Mouse (Mus musculus) kidney, postnatal 0 days (tissue): ENCODE data around the gene Dcp1a. TPM values are rescaled to one million over a fixed set of nuclear protein-coding genes. Genes with fewer than 3 reads are reported as not detected.
A peak's percentile ranks its signal among the peaks of the same experiment; 100 is the strongest.

Source experiments
- ATAC-seq: fragments of 200-750 bp; cut with Nextera tagmentation; replicated peaks from 2 replicates; pipeline ENCODE4 v1.8.0; 2017; ENCODE audit warnings: low read depth, moderate number of reproducible peaks, moderate TSS enrichment, moderate library complexity; ENCODE audit not compliant: low FRiP score
- DNase-seq: peaks from one replicate; pipeline ENCODE4 v3.0.0-alpha.2; 2016; ENCODE audit warnings: low spot score
- H3K27ac ChIP-seq: fragments of 300-500 bp; sonication (generic); 2 replicates; pipeline ENCODE4 v1.5.1; 2014; ENCODE audit warnings: mild to moderate bottlenecking
- H3K27me3 ChIP-seq: fragments of 300-500 bp; sonication (generic); 2 replicates; pipeline ENCODE4 v1.6.1; 2014; ENCODE audit warnings: low read length, mixed read lengths; ENCODE audit not compliant: insufficient read depth
- H3K36me3 ChIP-seq: fragments of 300-500 bp; sonication (generic); 2 replicates; pipeline ENCODE4 v1.6.1; 2014; ENCODE audit warnings: low read length, mixed read lengths; ENCODE audit not compliant: insufficient read depth
- H3K4me1 ChIP-seq: fragments of 300-500 bp; sonication (generic); replicated peaks from 2 replicates; pipeline ENCODE4 v1.6.1; 2014; ENCODE audit warnings: antibody characterized with exemption, low read length, mixed read lengths; ENCODE audit not compliant: insufficient read depth
- H3K4me2 ChIP-seq: fragments of 300-500 bp; sonication (generic); 2 replicates; pipeline ENCODE4 v1.6.1; 2014; ENCODE audit warnings: mild to moderate bottlenecking, low read length, moderate library complexity, mixed read lengths
- H3K4me3 ChIP-seq: fragments of 300-500 bp; sonication (generic); replicated peaks from 2 replicates; pipeline ENCODE4 v1.5.1; 2014; ENCODE audit warnings: low read depth, low read length
- H3K9ac ChIP-seq: fragments of 300-500 bp; sonication (generic); 2 replicates; pipeline ENCODE4 v1.6.1; 2014; ENCODE audit warnings: low read depth, low read length
- H3K9me3 ChIP-seq: fragments of 300-500 bp; sonication (generic); replicated peaks from 2 replicates; pipeline ENCODE4 v1.6.1; 2016; ENCODE audit warnings: low read length, inconsistent platforms, mixed read lengths
- CTCF ChIP-seq: IDR thresholded peaks from 2 replicates; pipeline ENCODE4 v1.5.1; 2016; ENCODE audit warnings: antibody characterized with exemption, low read depth, mild to moderate bottlenecking, moderate library complexity
- WGBS: fragments of 180-500 bp; shearing (Covaris S2); extraction: QIAGEN DNeasy Blood & Tissue Kit; methylation state at CpG from one replicate; pipeline ENCODE4 v1.1.7; 2014; 5-methylcytosine and 5-hydroxymethylcytosine counted together
- polyA plus RNA-seq: library from polyadenylated mRNA; unstranded; fragments of >200 nt; fragmentation: Nextera tagmentation; extraction: Ambion mirVana; gene quantifications from 2 replicates; pipeline ENCODE4 v1.2.1, GENCODE M21; 2015

The Dcp1a gene
- polyA plus RNA-seq, 1 experiment from 2014 or later, result 11.4 TPM

GRCm38 (mm10) chr14:30473605-30474004 is 5.7 kb upstream of the Dcp1a start:
- Histone ChIP-seq H3K9me3 (no peaks in the 10 kb centered on the region), H3K4me1 (no peaks in the 10 kb centered on the region), H3K27ac (no peak overlapping the region), H3K36me3 (no peaks in the 10 kb centered on the region), H3K4me3 (no peak overlapping the region), H3K4me2 (no peak overlapping the region), H3K27me3 (no peaks in the 10 kb centered on the region), H3K9ac (no peak overlapping the region)
- DNase-seq, result no peak
- ATAC-seq, result no peak
- no peak for TF ChIP-seq CTCF
- 62% methylated on average over 5 of the region's 5 CpGs for WGBS

- Histone ChIP-seq H3K27me3 (no peaks in the 10 kb centered on the region), H3K4me1 (no peaks in the 10 kb centered on the region), H3K9me3 (no peaks in the 10 kb centered on the region), H3K9ac (no peak overlapping the region), H3K27ac (no peak overlapping the region), H3K4me2 (no peak overlapping the region), H3K4me3 (no peak overlapping the region), H3K36me3 (no peaks in the 10 kb centered on the region)
- DNase-seq, result peak; percentile 28
- WGBS, result 51% methylated on average over 6 of the region's 6 CpGs
- no peak for ATAC-seq
- no peak for TF ChIP-seq CTCF
Observed at GRCm38 (mm10) chr14:30474416-30474815, 4.9 kb upstream of the Dcp1a start.

GRCm38 (mm10) chr14:30491342-30491741 is 12.0 kb downstream of the Dcp1a start, which contains the start of gene Cacna1d:
Cacna1d (minus strand) TSS chr14:30491455.
- H3K36me3 ChIP-seq, result peaks cover 29% of the 10 kb centered on the region
- no peak within 1 kb of the TSS for H3K9ac ChIP-seq
- H3K9me3 ChIP-seq, result no peaks in the 10 kb centered on the region
- H3K27me3 ChIP-seq, result no peaks in the 10 kb centered on the region
- ATAC-seq (no peak), DNase-seq (no peak)
- H3K27ac ChIP-seq, result no peak within 1 kb of the TSS
- no peaks in the 10 kb centered on the region for H3K4me1 ChIP-seq
- no peak for TF ChIP-seq CTCF
- no peak within 1 kb of the TSS for H3K4me2 ChIP-seq
- 90% methylated on average over 9 of the region's 9 CpGs for WGBS
- H3K4me3 ChIP-seq, result no peak within 1 kb of the TSS

GRCm38 (mm10) chr14:30493276-30493675 is 13.9 kb downstream of the Dcp1a start:
- no peak for DNase-seq
- H3K9ac ChIP-seq, result no peak overlapping the region
- no peaks in the 10 kb centered on the region for H3K9me3 ChIP-seq
- no peak for ATAC-seq
- no peak for TF ChIP-seq CTCF
- H3K27ac ChIP-seq, result no peak overlapping the region
- 68% methylated on average over 1 of the region's 1 CpGs for WGBS
- H3K4me1 ChIP-seq, result no peaks in the 10 kb centered on the region
- peaks cover 17% of the 10 kb centered on the region for H3K36me3 ChIP-seq
- no peak overlapping the region for H3K4me3 ChIP-seq
- no peak overlapping the region for H3K4me2 ChIP-seq
- no peaks in the 10 kb centered on the region for H3K27me3 ChIP-seq

GRCm38 (mm10) chr14:30494998-30495397 is 15.7 kb downstream of the Dcp1a start:
- no peak for ATAC-seq
- Histone ChIP-seq H3K4me1 (no peaks in the 10 kb centered on the region), H3K4me2 (no peak overlapping the region), H3K36me3 (peaks cover 12% of the 10 kb centered on the region), H3K27ac (no peak overlapping the region), H3K27me3 (no peaks in the 10 kb centered on the region), H3K9ac (no peak overlapping the region), H3K4me3 (no peak overlapping the region), H3K9me3 (no peaks in the 10 kb centered on the region)
- no peak for DNase-seq
- no peak for TF ChIP-seq CTCF
- WGBS, result 87% methylated on average over 6 of the region's 6 CpGs

- H3K4me3 ChIP-seq, result no peak overlapping the region
- DNase-seq (no peak), ATAC-seq (no peak)
- 0 out of 2 replicates have a peak, but pooled peaks cover 8% of the 10 kb centered on the region for H3K36me3 ChIP-seq
- no peak overlapping the region for H3K9ac ChIP-seq
- 82% methylated on average over 2 of the region's 2 CpGs for WGBS
- no peak for TF ChIP-seq CTCF
- no peak overlapping the region for H3K4me2 ChIP-seq
- no peaks in the 10 kb centered on the region for H3K27me3 ChIP-seq
- no peaks in the 10 kb centered on the region for H3K9me3 ChIP-seq
- H3K27ac ChIP-seq, result no peak overlapping the region
- H3K4me1 ChIP-seq, result no peaks in the 10 kb centered on the region
Observed at GRCm38 (mm10) chr14:30498202-30498601, 18.9 kb downstream of the Dcp1a start.

GRCm38 (mm10) chr14:30504990-30505389 is 25.7 kb downstream of the Dcp1a start:
- no peaks in the 10 kb centered on the region for H3K27me3 ChIP-seq
- H3K4me1 ChIP-seq, result no peaks in the 10 kb centered on the region
- 90% methylated on average over 5 of the region's 5 CpGs for WGBS
- H3K27ac ChIP-seq, result no peak overlapping the region
- ATAC-seq, result no peak
- no peak overlapping the region for H3K9ac ChIP-seq
- H3K36me3 ChIP-seq, result peaks cover 32% of the 10 kb centered on the region; the same call in 1 of the 2 replicates
- no peak overlapping the region for H3K4me3 ChIP-seq
- no peaks in the 10 kb centered on the region for H3K9me3 ChIP-seq
- TF ChIP-seq CTCF, result no peak
- H3K4me2 ChIP-seq, result no peak overlapping the region
- no peak for DNase-seq
